Mouse (Mus musculus): ENCODE results near the gene 3830406C13Rik. TPM values are rescaled to one million over a fixed set of nuclear protein-coding genes. Genes with fewer than 3 reads are reported as not detected.

The 3830406C13Rik gene
- polyA plus RNA-seq, 1 experiment = 8.7 TPM

GRCm38 (mm10) chr14:12341789-12342457 is 58.0 kb downstream of the 3830406C13Rik start:
- TF ChIP-seq CEBPB (IDR thresholded peaks at IDR 0.05; ENCODE audit: insufficient read depth, poor library complexity, severe bottlenecking) (no peak), MYOG (IDR thresholded peaks at IDR 0.05; ENCODE audit: control insufficient read depth in 1 of 3, insufficient read depth in 1 of 3, insufficient read length in 2 of 3, low read depth in 2 of 3) (no peak), MAX (IDR thresholded peaks at IDR 0.05; ENCODE audit: low read depth) (no peak), TCF12 (IDR thresholded peaks at IDR 0.05; ENCODE audit: insufficient read depth, poor library complexity, severe bottlenecking) (no peak), E2F4 (IDR thresholded peaks at IDR 0.05; ENCODE audit: insufficient read depth) (no peak), USF1 (IDR thresholded peaks at IDR 0.05; ENCODE audit: low read depth) (no peak), TCF3 (IDR thresholded peaks at IDR 0.05; ENCODE audit: insufficient read length, low read depth) (no peak), MYOD1 (IDR thresholded peaks at IDR 0.05; ENCODE audit: control insufficient read depth in 1 of 3, insufficient read length in 2 of 3, low read depth in 2 of 3) (no peak), REST (IDR thresholded peaks at IDR 0.05; ENCODE audit: insufficient read depth, insufficient read length) (no peak), SRF (IDR thresholded peaks at IDR 0.05; ENCODE audit: control insufficient read depth, insufficient read length, low read depth) (no peak)
- Histone ChIP-seq H3K4me2 (ENCODE audit: low read depth) (no peak overlapping the region), H3K27me3 (ENCODE audit: control insufficient read depth, insufficient read depth, insufficient read length) (peaks cover 57% of the 10 kb centered on the region), H3ac (ENCODE audit: control insufficient read depth, insufficient read length) (no peak overlapping the region), H3K4me3 (no peak overlapping the region), H3K36me3 (ENCODE audit: control insufficient read depth, insufficient read depth) (no peaks in the 10 kb centered on the region), H3K79me2 (ENCODE audit: control insufficient read depth, insufficient read depth) (no peaks in the 10 kb centered on the region)

GRCm38 (mm10) chr14:12342458-12343131 is 58.6 kb downstream of the 3830406C13Rik start:
- H3K4me2 ChIP-seq (ENCODE audit: low read depth) = no peak overlapping the region
- H3K4me3 ChIP-seq = no peak overlapping the region
- TF ChIP-seq MYOG (IDR thresholded peaks at IDR 0.05; ENCODE audit: control insufficient read depth in 1 of 3, insufficient read depth in 1 of 3, insufficient read length in 2 of 3, low read depth in 2 of 3) (no peak), CEBPB (IDR thresholded peaks at IDR 0.05; ENCODE audit: insufficient read depth, poor library complexity, severe bottlenecking) (no peak), REST (IDR thresholded peaks at IDR 0.05; ENCODE audit: insufficient read depth, insufficient read length) (no peak), POLR2A (IDR thresholded peaks at IDR 0.05; ENCODE audit: insufficient read length, low read depth) (no peak), MAX (IDR thresholded peaks at IDR 0.05; ENCODE audit: low read depth) (no peak), USF1 (IDR thresholded peaks at IDR 0.05; ENCODE audit: low read depth) (no peak), TCF3 (IDR thresholded peaks at IDR 0.05; ENCODE audit: insufficient read length, low read depth) (no peak), MYOD1 (IDR thresholded peaks at IDR 0.05; ENCODE audit: control insufficient read depth in 1 of 3, insufficient read length in 2 of 3, low read depth in 2 of 3) (no peak), SRF (IDR thresholded peaks at IDR 0.05; ENCODE audit: control insufficient read depth, insufficient read length, low read depth) (no peak), POLR2AphosphoS2 (IDR thresholded peaks at IDR 0.05; ENCODE audit: insufficient read length, low read depth) (no peak), TCF12 (IDR thresholded peaks at IDR 0.05; ENCODE audit: insufficient read depth, poor library complexity, severe bottlenecking) (no peak), E2F4 (IDR thresholded peaks at IDR 0.05; ENCODE audit: insufficient read depth) (no peak)
- no peaks in the 10 kb centered on the region for H3K36me3 ChIP-seq (ENCODE audit: control insufficient read depth, insufficient read depth)
- peaks cover 64% of the 10 kb centered on the region for H3K27me3 ChIP-seq (ENCODE audit: control insufficient read depth, insufficient read depth, insufficient read length)
- H3K79me2 ChIP-seq (ENCODE audit: control insufficient read depth, insufficient read depth) = no peaks in the 10 kb centered on the region
- H3ac ChIP-seq (ENCODE audit: control insufficient read depth, insufficient read length) = no peak overlapping the region

GRCm38 (mm10) chr14:12343451-12343941 is 59.5 kb downstream of the 3830406C13Rik start:
- H3K4me2 ChIP-seq (ENCODE audit: low read depth) = no peak overlapping the region
- TF ChIP-seq MYOD1 (IDR thresholded peaks at IDR 0.05; ENCODE audit: control insufficient read depth in 1 of 3, insufficient read length in 2 of 3, low read depth in 2 of 3) = no peak
- TF ChIP-seq CEBPB (IDR thresholded peaks at IDR 0.05; ENCODE audit: insufficient read depth, poor library complexity, severe bottlenecking) = no peak
- TF ChIP-seq POLR2AphosphoS2 (IDR thresholded peaks at IDR 0.05; ENCODE audit: insufficient read length, low read depth) = no peak
- TF ChIP-seq POLR2A (IDR thresholded peaks at IDR 0.05; ENCODE audit: insufficient read length, low read depth) = no peak
- no peak for TF ChIP-seq SRF (IDR thresholded peaks at IDR 0.05; ENCODE audit: control insufficient read depth, insufficient read length, low read depth)
- no peak for TF ChIP-seq TCF12 (IDR thresholded peaks at IDR 0.05; ENCODE audit: insufficient read depth, poor library complexity, severe bottlenecking)
- TF ChIP-seq MYOG (IDR thresholded peaks at IDR 0.05; ENCODE audit: control insufficient read depth in 1 of 3, insufficient read depth in 1 of 3, insufficient read length in 2 of 3, low read depth in 2 of 3) = no peak
- no peak for TF ChIP-seq TCF3 (IDR thresholded peaks at IDR 0.05; ENCODE audit: insufficient read length, low read depth)
- no peak for TF ChIP-seq E2F4 (IDR thresholded peaks at IDR 0.05; ENCODE audit: insufficient read depth)
- no peak for TF ChIP-seq MAX (IDR thresholded peaks at IDR 0.05; ENCODE audit: low read depth)
- TF ChIP-seq USF1 (IDR thresholded peaks at IDR 0.05; ENCODE audit: low read depth) = no peak
- TF ChIP-seq REST (IDR thresholded peaks at IDR 0.05; ENCODE audit: insufficient read depth, insufficient read length) = no peak
- no peaks in the 10 kb centered on the region for H3K36me3 ChIP-seq (ENCODE audit: control insufficient read depth, insufficient read depth)
- H3K79me2 ChIP-seq (ENCODE audit: control insufficient read depth, insufficient read depth) = no peaks in the 10 kb centered on the region
- H3K27me3 ChIP-seq (ENCODE audit: control insufficient read depth, insufficient read depth, insufficient read length) = peaks cover 59% of the 10 kb centered on the region
- no peak overlapping the region for H3K4me3 ChIP-seq
- H3ac ChIP-seq (ENCODE audit: control insufficient read depth, insufficient read length) = no peak overlapping the region

GRCm38 (mm10) chr14:12344061-12344745 is 60.2 kb downstream of the 3830406C13Rik start:
- Histone ChIP-seq H3K79me2 (ENCODE audit: control insufficient read depth, insufficient read depth) (no peaks in the 10 kb centered on the region), H3K36me3 (ENCODE audit: control insufficient read depth, insufficient read depth) (no peaks in the 10 kb centered on the region), H3ac (ENCODE audit: control insufficient read depth, insufficient read length) (no peak overlapping the region), H3K4me3 (no peak overlapping the region), H3K27me3 (ENCODE audit: control insufficient read depth, insufficient read depth, insufficient read length) (peaks cover 59% of the 10 kb centered on the region), H3K4me2 (ENCODE audit: low read depth) (no peak overlapping the region)
- TF ChIP-seq POLR2AphosphoS2 (IDR thresholded peaks at IDR 0.05; ENCODE audit: insufficient read length, low read depth) (no peak), TCF3 (IDR thresholded peaks at IDR 0.05; ENCODE audit: insufficient read length, low read depth) (no peak), SRF (IDR thresholded peaks at IDR 0.05; ENCODE audit: control insufficient read depth, insufficient read length, low read depth) (no peak), POLR2A (IDR thresholded peaks at IDR 0.05; ENCODE audit: insufficient read length, low read depth) (no peak)
